Mouse (Mus musculus) neural tube, embryonic 14.5 days (tissue): ENCODE measurements around the gene Abca1. TPM values are rescaled to one million over a fixed set of nuclear protein-coding genes. Genes with fewer than 3 reads are reported as not detected.

Experiments
- ATAC-seq: fragments of 200-750 bp; cut with Nextera tagmentation; 2 replicates; pipeline ENCODE4 v1.8.0; 2017; ENCODE audit warnings: low read depth, mild to moderate bottlenecking, moderate TSS enrichment, moderate library complexity
- H3K27ac ChIP-seq: fragments of 300-500 bp; sonication (generic); 2 replicates; pipeline ENCODE4 v1.5.1; 2014; ENCODE audit warnings: low read depth, mild to moderate bottlenecking, control low read depth, low read length, moderate library complexity, mixed read lengths
- H3K27me3 ChIP-seq: fragments of 300-500 bp; sonication (generic); 2 replicates; pipeline ENCODE4 v1.6.1; 2014; ENCODE audit warnings: low read length; ENCODE audit not compliant: control insufficient read depth, insufficient read depth
- H3K36me3 ChIP-seq: fragments of 300-500 bp; sonication (generic); 2 replicates; pipeline ENCODE4 v1.6.1; 2014; ENCODE audit warnings: low read length, mixed read lengths; ENCODE audit not compliant: control insufficient read depth, insufficient read depth
- H3K4me1 ChIP-seq: fragments of 300-500 bp; sonication (generic); 2 replicates; pipeline ENCODE4 v1.6.1; 2014; ENCODE audit warnings: low read length; ENCODE audit not compliant: control insufficient read depth, insufficient read depth
- H3K4me2 ChIP-seq: fragments of 300-500 bp; sonication (generic); 2 replicates; pipeline ENCODE4 v1.6.1; 2014; ENCODE audit warnings: mild to moderate bottlenecking, low read depth, low read length, control low read depth
- H3K4me3 ChIP-seq: fragments of 300-500 bp; sonication (generic); 2 replicates; pipeline ENCODE4 v1.5.1; 2014; ENCODE audit warnings: low read depth, low read length, control low read depth, mixed read lengths
- H3K9ac ChIP-seq: fragments of 300-500 bp; sonication (generic); replicated peaks from 2 replicates; pipeline ENCODE4 v1.6.1; 2014; ENCODE audit warnings: low read depth, mild to moderate bottlenecking, control low read depth, low read length, mixed read lengths
- H3K9me3 ChIP-seq: fragments of 300-500 bp; sonication (generic); 2 replicates; pipeline ENCODE4 v1.6.1; 2016; ENCODE audit warnings: low read length; ENCODE audit not compliant: control insufficient read depth
- WGBS: fragments of 180-500 bp; shearing (Covaris S2); extraction: QIAGEN DNeasy Blood & Tissue Kit; methylation state at CpG from one replicate; pipeline ENCODE4 v1.1.7; 2014; 5-methylcytosine and 5-hydroxymethylcytosine counted together
- polyA plus RNA-seq: library from polyadenylated mRNA; unstranded; fragments of >200 nt; fragmentation: Nextera tagmentation; extraction: Ambion mirVana; gene quantifications from 2 replicates; pipeline ENCODE4 v1.2.1, GENCODE M21; 2014

Abca1 gene
- polyA plus RNA-seq, 1 experiment from 2014 or later, result 11.3 TPM

GRCm38 (mm10) chr4:53110356-53110755 lies 49.3 kb downstream of the Abca1 start:
- H3K27ac ChIP-seq, result no peak overlapping the region
- no peaks in the 10 kb centered on the region for H3K9me3 ChIP-seq
- no peaks in the 10 kb centered on the region for H3K36me3 ChIP-seq
- H3K4me3 ChIP-seq, result no peak overlapping the region
- no peak overlapping the region for H3K9ac ChIP-seq
- H3K4me2 ChIP-seq, result no peak overlapping the region
- no peaks in the 10 kb centered on the region for H3K27me3 ChIP-seq
- ATAC-seq, result no peak; the same call in 1 of the 2 replicates
- WGBS, result 26% methylated on average over 5 of the region's 5 CpGs
- H3K4me1 ChIP-seq, result no peaks in the 10 kb centered on the region

GRCm38 (mm10) chr4:53109381-53109928 lies 50.2 kb downstream of the Abca1 start:
- Histone ChIP-seq H3K4me1 (no peaks in the 10 kb centered on the region), H3K9ac (0 out of 2 replicates have a peak overlapping the region, but pooled peaks have one; percentile 1), H3K9me3 (no peaks in the 10 kb centered on the region), H3K4me3 (no peak overlapping the region), H3K27ac (peak overlapping the region; percentile 36; the same call in 1 of the 2 replicates), H3K27me3 (no peaks in the 10 kb centered on the region), H3K4me2 (no peak overlapping the region), H3K36me3 (no peaks in the 10 kb centered on the region)
- peak; percentile 31; the same call in 1 of the 2 replicates for ATAC-seq
- WGBS, result 58% methylated on average over 9 of the region's 9 CpGs

GRCm38 (mm10) chr4:53108194-53108593 lies 51.5 kb downstream of the Abca1 start:
- 87% methylated on average over 4 of the region's 4 CpGs for WGBS
- no peak overlapping the region for H3K9ac ChIP-seq
- no peaks in the 10 kb centered on the region for H3K4me1 ChIP-seq
- H3K27ac ChIP-seq, result no peak overlapping the region
- H3K9me3 ChIP-seq, result no peaks in the 10 kb centered on the region
- H3K4me2 ChIP-seq, result no peak overlapping the region
- H3K36me3 ChIP-seq, result no peaks in the 10 kb centered on the region
- H3K4me3 ChIP-seq, result no peak overlapping the region
- H3K27me3 ChIP-seq, result no peaks in the 10 kb centered on the region
- no peak for ATAC-seq

GRCm38 (mm10) chr4:53106732-53107131 lies 53.0 kb downstream of the Abca1 start:
- Histone ChIP-seq H3K9me3 (no peaks in the 10 kb centered on the region), H3K4me3 (no peak overlapping the region), H3K27ac (no peak overlapping the region), H3K27me3 (no peaks in the 10 kb centered on the region), H3K9ac (no peak overlapping the region), H3K4me1 (no peaks in the 10 kb centered on the region), H3K36me3 (no peaks in the 10 kb centered on the region), H3K4me2 (no peak overlapping the region)
- no peak for ATAC-seq
- 97% methylated on average over 5 of the region's 5 CpGs for WGBS

- Histone ChIP-seq H3K9me3 (no peaks in the 10 kb centered on the region), H3K4me3 (no peak overlapping the region), H3K36me3 (no peaks in the 10 kb centered on the region), H3K9ac (no peak overlapping the region), H3K4me1 (no peaks in the 10 kb centered on the region), H3K27ac (no peak overlapping the region), H3K27me3 (no peaks in the 10 kb centered on the region), H3K4me2 (no peak overlapping the region)
- no peak for ATAC-seq
- WGBS, result 89% methylated on average over 3 of the region's 3 CpGs
These were observed 53.6 kb downstream of the Abca1 start for GRCm38 (mm10) chr4:53106071-53106470.

- no peaks in the 10 kb centered on the region for H3K4me1 ChIP-seq
- no peak overlapping the region for H3K27ac ChIP-seq
- ATAC-seq, result no peak
- no peaks in the 10 kb centered on the region for H3K27me3 ChIP-seq
- no peaks in the 10 kb centered on the region for H3K9me3 ChIP-seq
- H3K4me3 ChIP-seq, result no peak overlapping the region
- no peaks in the 10 kb centered on the region for H3K36me3 ChIP-seq
- H3K9ac ChIP-seq, result no peak overlapping the region
- 94% methylated on average over 3 of the region's 3 CpGs for WGBS
- no peak overlapping the region for H3K4me2 ChIP-seq
These were observed 55.1 kb downstream of the Abca1 start for GRCm38 (mm10) chr4:53104634-53105033.

- Histone ChIP-seq H3K4me1 (no peaks in the 10 kb centered on the region), H3K9me3 (no peaks in the 10 kb centered on the region), H3K4me2 (no peak overlapping the region), H3K9ac (no peak overlapping the region), H3K27me3 (no peaks in the 10 kb centered on the region), H3K27ac (no peak overlapping the region), H3K36me3 (no peaks in the 10 kb centered on the region), H3K4me3 (no peak overlapping the region)
- WGBS, result 81% methylated on average over 7 of the region's 7 CpGs
- no peak for ATAC-seq
These were observed 57.2 kb downstream of the Abca1 start for GRCm38 (mm10) chr4:53102529-53102928.

GRCm38 (mm10) chr4:53101306-53101705 lies 58.4 kb downstream of the Abca1 start:
- ATAC-seq, result no peak
- no peak overlapping the region for H3K27ac ChIP-seq
- 71% methylated on average over 5 of the region's 5 CpGs for WGBS

GRCm38 (mm10) chr4:53100492-53100891 lies 59.2 kb downstream of the Abca1 start:
- H3K4me2 ChIP-seq, result no peak overlapping the region
- H3K36me3 ChIP-seq, result no peaks in the 10 kb centered on the region
- ATAC-seq, result no peak
- no peaks in the 10 kb centered on the region for H3K27me3 ChIP-seq
- H3K9me3 ChIP-seq, result no peaks in the 10 kb centered on the region
- H3K27ac ChIP-seq, result no peak overlapping the region
- H3K4me1 ChIP-seq, result no peaks in the 10 kb centered on the region
- H3K9ac ChIP-seq, result no peak overlapping the region
- no peak overlapping the region for H3K4me3 ChIP-seq
- 93% methylated on average over 9 of the region's 9 CpGs for WGBS

More at GRCm38 (mm10) chr4:53101306-53101705, 58.4 kb downstream of the Abca1 start:
- no peaks in the 10 kb centered on the region for H3K9me3 ChIP-seq
- no peaks in the 10 kb centered on the region for H3K27me3 ChIP-seq
- H3K4me3 ChIP-seq, result no peak overlapping the region
- no peak overlapping the region for H3K9ac ChIP-seq
- H3K36me3 ChIP-seq, result no peaks in the 10 kb centered on the region
- H3K4me1 ChIP-seq, result no peaks in the 10 kb centered on the region
- no peak overlapping the region for H3K4me2 ChIP-seq
